Mouse (Mus musculus) neural tube, embryonic 11.5 days (tissue): Measurements from ENCODE around the gene Styx. TPM values are rescaled to one million over a fixed set of nuclear protein-coding genes. Genes with fewer than 3 reads are reported as not detected.

Experiments used
- ATAC-seq: fragments of 200-750 bp; cut with Nextera tagmentation; 2 replicates; pipeline ENCODE4 v1.8.0; 2017; ENCODE audit warnings: moderate number of reproducible peaks, mild to moderate bottlenecking, moderate TSS enrichment, moderate library complexity; ENCODE audit not compliant: insufficient read depth, low FRiP score, low TSS enrichment
- DNase-seq: peaks from one replicate; pipeline ENCODE4 v3.0.0-alpha.2; 2015; ENCODE audit warnings: low spot score
- H3K27ac ChIP-seq: fragments of 300-500 bp; sonication (generic); 2 replicates; pipeline ENCODE4 v1.5.1; 2014; ENCODE audit warnings: low read depth, mild to moderate bottlenecking, low read length
- H3K27me3 ChIP-seq: fragments of 300-500 bp; sonication (generic); 2 replicates; pipeline ENCODE4 v1.6.1; 2014; ENCODE audit warnings: mild to moderate bottlenecking, low read length, mixed read lengths; ENCODE audit not compliant: control insufficient read depth, insufficient read depth
- H3K36me3 ChIP-seq: fragments of 300-500 bp; sonication (generic); 2 replicates; pipeline ENCODE4 v1.6.1; 2014; ENCODE audit warnings: mild to moderate bottlenecking, low read length, moderate library complexity, mixed read lengths; ENCODE audit not compliant: control insufficient read depth, insufficient read depth
- H3K4me1 ChIP-seq: fragments of 300-500 bp; sonication (generic); 2 replicates; pipeline ENCODE4 v1.6.1; 2014; ENCODE audit warnings: low read length, mixed read lengths; ENCODE audit not compliant: control insufficient read depth, insufficient read depth
- H3K4me2 ChIP-seq: fragments of 300-500 bp; sonication (generic); 2 replicates; pipeline ENCODE4 v1.6.1; 2014; ENCODE audit warnings: low read depth, mild to moderate bottlenecking, moderate library complexity
- H3K4me3 ChIP-seq: fragments of 300-500 bp; sonication (generic); 2 replicates; pipeline ENCODE4 v1.5.1; 2014; ENCODE audit warnings: low read depth, low read length
- H3K9ac ChIP-seq: fragments of 300-500 bp; sonication (generic); 2 replicates; pipeline ENCODE4 v1.6.1; 2014; ENCODE audit warnings: mild to moderate bottlenecking, low read length
- H3K9me3 ChIP-seq: fragments of 300-500 bp; sonication (generic); 2 replicates; pipeline ENCODE4 v1.6.1; 2016; ENCODE audit warnings: low read length; ENCODE audit not compliant: control insufficient read depth
- WGBS: fragments of 180-500 bp; shearing (Covaris S2); extraction: QIAGEN DNeasy Blood & Tissue Kit; methylation state at CpG from one replicate; pipeline ENCODE4 v1.1.7; 2014; 5-methylcytosine and 5-hydroxymethylcytosine counted together
- polyA plus RNA-seq: library from polyadenylated mRNA; unstranded; fragments of >200 nt; fragmentation: Nextera tagmentation; extraction: Ambion mirVana; gene quantifications from 2 replicates; pipeline ENCODE4 v1.2.1, GENCODE M21; 2014

Gene Styx
- polyA plus RNA-seq, 1 experiment from 2014 or later, result 35.6 TPM

DNA sequence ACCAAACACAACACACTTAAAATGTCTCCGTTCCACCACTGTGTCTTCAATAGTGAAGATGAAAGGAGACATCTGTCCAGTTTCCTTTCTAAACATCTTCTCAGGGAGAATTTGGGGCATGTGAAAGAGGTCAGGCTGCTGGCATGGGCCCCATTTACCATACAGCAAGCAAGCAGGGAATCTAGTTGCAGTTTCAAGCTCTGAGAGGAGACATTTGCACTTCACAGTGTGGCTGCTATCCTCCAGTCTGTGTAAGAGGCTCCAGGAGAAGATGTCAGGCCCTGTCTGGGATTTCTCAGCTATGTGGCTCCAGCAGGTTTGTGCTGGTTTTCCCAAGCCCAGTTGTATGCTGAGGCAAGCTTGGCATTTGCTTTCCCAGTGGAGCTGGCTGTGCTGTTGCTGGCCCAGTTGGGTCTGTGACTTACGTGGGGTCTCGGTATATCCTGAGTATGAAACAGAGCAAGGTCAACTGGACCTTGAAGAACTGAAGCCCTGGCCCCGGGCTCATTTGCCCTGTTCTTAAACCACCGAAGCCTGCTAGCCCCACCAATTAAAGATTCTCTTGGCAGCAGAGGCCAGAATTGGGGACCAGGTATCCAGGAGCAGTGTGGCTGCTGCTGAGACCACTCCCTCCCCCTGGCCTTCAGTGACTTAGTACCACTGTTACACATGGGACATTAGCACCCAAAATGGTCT lies 102.8 kb downstream of the Styx start:
- no peak for DNase-seq
- H3K36me3 ChIP-seq, result no peaks in the 10 kb centered on the region
- WGBS, result 75% methylated on average over 5 of the region's 5 CpGs
- no peak overlapping the region for H3K27ac ChIP-seq
- H3K4me3 ChIP-seq, result no peak overlapping the region
- H3K4me2 ChIP-seq, result no peak overlapping the region
- H3K4me1 ChIP-seq, result peaks cover 10% of the 10 kb centered on the region
- no peak for ATAC-seq
- H3K27me3 ChIP-seq, result no peaks in the 10 kb centered on the region
- no peak overlapping the region for H3K9ac ChIP-seq
- no peaks in the 10 kb centered on the region for H3K9me3 ChIP-seq

DNA sequence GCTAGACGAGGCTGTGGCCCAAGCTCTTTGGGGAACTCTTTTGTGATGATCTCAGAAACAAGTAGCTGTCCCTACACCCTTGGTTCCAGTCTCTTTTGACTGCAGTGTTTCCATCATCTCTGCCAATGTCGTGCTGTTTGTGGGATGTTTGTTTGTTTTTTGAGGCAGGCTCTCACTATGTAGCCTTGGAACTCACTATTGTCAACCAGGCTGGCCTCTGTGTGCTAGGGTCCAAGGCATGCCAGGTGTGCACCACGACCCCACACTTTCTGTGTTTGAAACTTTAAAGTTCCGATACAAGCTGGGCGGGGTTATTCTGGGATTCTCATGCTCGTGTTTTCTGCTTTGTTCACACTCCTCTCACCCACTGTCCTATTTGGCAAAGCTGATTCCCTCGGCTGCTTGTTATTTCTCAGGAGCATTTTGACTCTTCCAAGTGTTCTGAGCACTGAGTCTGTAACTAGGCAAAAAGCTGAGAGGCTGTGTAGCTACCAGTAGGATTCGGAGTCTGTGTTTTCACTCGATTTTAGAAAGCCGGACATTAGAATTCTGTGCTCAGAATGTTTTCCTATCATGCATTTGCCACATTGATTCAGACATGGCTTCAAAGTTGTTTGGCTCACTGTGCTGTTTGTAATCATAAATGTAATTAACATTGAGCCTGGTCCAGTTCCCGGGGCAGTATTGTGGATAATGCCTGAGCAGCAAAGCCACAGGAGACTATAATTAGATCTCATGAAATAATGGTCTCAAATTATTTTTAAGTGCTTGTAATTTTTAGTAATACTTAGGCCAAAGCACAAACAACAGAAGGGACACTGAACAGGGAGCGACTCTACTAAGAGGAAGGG lies 105.0 kb downstream of the Styx start:
- ATAC-seq, result no peak
- H3K27ac ChIP-seq, result no peak overlapping the region
- H3K4me1 ChIP-seq, result peaks cover 10% of the 10 kb centered on the region

DNA sequence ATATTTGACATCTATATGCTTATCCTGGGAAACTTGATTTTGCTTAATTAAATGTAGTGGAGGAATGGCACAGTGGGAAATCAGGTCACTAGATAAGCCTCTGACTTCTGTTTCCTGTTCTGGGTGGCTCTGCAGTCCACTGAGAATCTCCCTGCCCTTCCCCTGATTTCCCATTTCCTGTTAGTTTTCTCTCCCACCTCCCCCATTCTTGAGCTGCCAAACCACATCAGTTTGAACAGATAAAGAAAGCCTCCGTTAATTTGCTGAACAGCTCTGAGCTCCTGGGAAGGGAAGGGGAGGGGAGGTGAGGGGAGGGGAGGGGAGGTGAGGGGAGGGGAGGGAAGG lies 105.6 kb downstream of the Styx start:
- no peak for ATAC-seq
- H3K4me2 ChIP-seq, result no peak overlapping the region
- H3K4me1 ChIP-seq, result peaks cover 10% of the 10 kb centered on the region
- H3K36me3 ChIP-seq, result peaks cover 6% of the 10 kb centered on the region; the same call in 1 of the 2 replicates
- H3K4me3 ChIP-seq, result no peak overlapping the region
- H3K9ac ChIP-seq, result no peak overlapping the region
- no peaks in the 10 kb centered on the region for H3K27me3 ChIP-seq
- no peak overlapping the region for H3K27ac ChIP-seq
- DNase-seq, result no peak
- no peaks in the 10 kb centered on the region for H3K9me3 ChIP-seq
- 0% methylated on average over 1 of the region's 1 CpGs for WGBS

More for the DNA sequence above, 105.0 kb downstream of the Styx start:
- Histone ChIP-seq H3K27me3 (no peaks in the 10 kb centered on the region), H3K4me2 (no peak overlapping the region), H3K36me3 (peaks cover 6% of the 10 kb centered on the region; the same call in 1 of the 2 replicates), H3K9me3 (no peaks in the 10 kb centered on the region), H3K4me3 (no peak overlapping the region), H3K9ac (no peak overlapping the region)
- 78% methylated on average over 12 of the region's 12 CpGs for WGBS
- DNase-seq, result no peak

DNA sequence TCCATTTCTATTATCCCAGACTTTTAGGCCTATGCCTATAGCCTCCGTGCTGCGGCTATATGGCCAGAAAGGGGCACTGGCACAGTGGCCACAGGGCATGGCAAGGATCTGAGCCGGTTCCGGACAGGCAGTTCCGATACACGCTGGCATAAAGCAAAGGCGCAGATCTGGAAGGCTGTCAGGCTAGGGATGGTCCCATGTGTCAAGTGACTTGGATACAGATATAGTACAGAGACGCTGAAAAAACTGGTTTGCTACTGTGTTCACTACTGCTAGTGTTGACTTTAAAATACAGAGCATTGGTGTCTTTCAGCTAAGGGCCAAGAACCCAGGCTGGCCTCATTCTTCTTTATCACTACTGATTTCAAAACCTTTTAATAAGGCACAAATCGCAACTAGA lies 106.1 kb downstream of the Styx start:
- Histone ChIP-seq H3K9me3 (no peaks in the 10 kb centered on the region), H3K9ac (no peak overlapping the region), H3K27ac (no peak overlapping the region), H3K4me2 (no peak overlapping the region), H3K36me3 (peaks cover 7% of the 10 kb centered on the region; the same call in 1 of the 2 replicates), H3K27me3 (no peaks in the 10 kb centered on the region), H3K4me3 (no peak overlapping the region), H3K4me1 (peaks cover 10% of the 10 kb centered on the region)
- DNase-seq (no peak), ATAC-seq (no peak)
- 90% methylated on average over 9 of the region's 9 CpGs for WGBS

DNA sequence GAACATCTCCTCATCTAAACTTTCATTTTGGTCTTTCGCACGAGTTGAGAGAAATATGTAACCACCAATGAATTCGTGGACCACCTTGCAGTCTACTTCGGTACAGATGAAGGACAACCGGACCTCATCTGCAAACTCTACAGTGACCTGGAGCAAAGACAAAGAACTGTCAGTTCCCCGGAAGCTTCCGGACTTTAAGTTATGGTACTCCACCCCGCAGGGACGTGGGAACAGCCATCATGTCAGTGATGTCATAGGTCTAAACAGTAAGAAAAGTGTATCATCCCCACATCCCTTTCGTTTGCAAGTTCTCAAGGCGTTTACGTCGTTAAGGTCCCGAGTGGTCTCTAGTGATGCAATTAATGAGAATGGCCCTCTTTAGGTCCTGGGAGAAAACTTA lies 109.0 kb downstream of the Styx start:
- H3K4me3 ChIP-seq, result no peak overlapping the region
- H3K36me3 ChIP-seq, result peaks cover 7% of the 10 kb centered on the region; the same call in 1 of the 2 replicates
- no peak overlapping the region for H3K27ac ChIP-seq
- DNase-seq (no peak), ATAC-seq (no peak)
- 94% methylated on average over 14 of the region's 14 CpGs for WGBS
- H3K9ac ChIP-seq, result no peak overlapping the region
- H3K9me3 ChIP-seq, result no peaks in the 10 kb centered on the region
- peaks cover 19% of the 10 kb centered on the region for H3K4me1 ChIP-seq
- H3K4me2 ChIP-seq, result no peak overlapping the region
- no peaks in the 10 kb centered on the region for H3K27me3 ChIP-seq

DNA sequence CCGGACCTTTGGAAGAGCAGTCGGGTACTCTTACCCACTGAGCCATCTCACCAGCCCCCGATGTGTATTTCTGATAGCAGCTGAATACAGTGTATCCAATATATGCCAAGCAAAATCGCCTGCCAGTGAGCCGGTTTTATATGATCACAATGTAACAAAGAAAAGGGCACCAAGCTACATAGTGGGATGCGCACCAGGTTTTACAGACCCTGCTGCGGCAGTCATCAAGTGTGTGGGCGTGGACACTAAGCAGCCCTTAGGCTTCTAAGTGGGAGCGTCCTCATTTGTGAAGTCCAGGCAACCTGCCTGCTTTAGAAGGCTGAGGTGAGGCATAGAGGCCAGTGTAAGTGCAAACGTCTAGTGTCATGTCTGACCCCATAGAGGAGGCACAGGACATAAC lies 109.6 kb downstream of the Styx start:
- Histone ChIP-seq H3K27ac (no peak overlapping the region), H3K4me3 (no peak overlapping the region), H3K36me3 (peaks cover 7% of the 10 kb centered on the region; the same call in 1 of the 2 replicates), H3K4me1 (peaks cover 19% of the 10 kb centered on the region), H3K27me3 (no peaks in the 10 kb centered on the region), H3K9me3 (no peaks in the 10 kb centered on the region), H3K4me2 (no peak overlapping the region), H3K9ac (no peak overlapping the region)
- ATAC-seq, result no peak
- WGBS, result 92% methylated on average over 10 of the region's 10 CpGs
- no peak for DNase-seq

DNA sequence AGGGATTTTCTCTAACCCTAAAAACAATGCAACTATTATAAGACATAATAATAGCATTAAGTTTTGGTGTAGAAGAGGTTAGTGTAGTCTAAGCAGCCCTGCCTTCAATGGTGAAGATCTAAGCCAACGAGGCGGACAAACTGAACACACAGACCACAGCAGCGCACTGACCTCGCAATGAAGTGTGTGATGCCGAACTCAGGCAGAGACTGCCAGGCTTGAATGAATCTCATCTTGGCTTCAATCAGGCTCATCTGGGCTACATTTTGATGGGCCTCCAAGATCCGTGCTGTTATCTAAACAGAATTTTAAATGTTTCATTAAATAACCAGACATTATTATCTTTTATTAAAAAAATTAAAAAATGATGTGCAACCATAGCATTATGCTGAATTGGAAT lies 111.1 kb downstream of the Styx start:
- Histone ChIP-seq H3K4me3 (no peak overlapping the region), H3K4me2 (no peak overlapping the region), H3K27ac (no peak overlapping the region), H3K27me3 (no peaks in the 10 kb centered on the region), H3K36me3 (peaks cover 7% of the 10 kb centered on the region; the same call in 1 of the 2 replicates), H3K9ac (no peak overlapping the region), H3K9me3 (no peaks in the 10 kb centered on the region), H3K4me1 (peaks cover 19% of the 10 kb centered on the region)
- no peak for DNase-seq
- WGBS, result 93% methylated on average over 6 of the region's 6 CpGs
- no peak for ATAC-seq

DNA sequence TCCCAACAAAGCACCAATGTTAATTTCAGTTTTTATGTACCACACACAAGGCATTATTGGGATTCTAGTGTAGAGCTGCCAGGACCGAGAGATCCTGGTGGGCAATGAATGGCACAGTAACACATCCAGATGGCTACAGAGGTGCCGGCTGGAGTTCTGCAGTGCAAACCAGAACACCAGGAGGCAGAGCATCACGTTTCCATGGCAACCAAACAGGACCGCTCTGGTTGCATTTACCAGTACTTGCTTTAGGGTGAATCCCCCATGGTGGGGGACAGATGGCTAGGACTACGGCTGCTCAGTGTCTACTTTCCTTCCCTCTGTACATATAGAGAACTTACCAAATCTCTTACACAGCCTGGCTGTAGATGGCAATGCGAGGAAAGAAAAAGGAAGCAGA lies 111.5 kb downstream of the Styx start:
- no peak overlapping the region; the same call in 1 of the 2 replicates for H3K27ac ChIP-seq
- no peaks in the 10 kb centered on the region for H3K9me3 ChIP-seq
- H3K4me2 ChIP-seq, result no peak overlapping the region
- 18% methylated on average over 6 of the region's 6 CpGs for whole genome bisulfite sequencing
- no peak overlapping the region for H3K4me3 ChIP-seq
- DNase-seq (peak; percentile 71), ATAC-seq (peak; percentile 76)
- no peak overlapping the region for H3K9ac ChIP-seq
- peaks cover 19% of the 10 kb centered on the region for H3K4me1 ChIP-seq
- no peaks in the 10 kb centered on the region for H3K27me3 ChIP-seq
- H3K36me3 ChIP-seq, result peaks cover 7% of the 10 kb centered on the region; the same call in 1 of the 2 replicates
